Mouse (Mus musculus): ENCODE data around the gene Anp32e. TPM values are rescaled to one million over a fixed set of nuclear protein-coding genes. Genes with fewer than 3 reads are reported as not detected.
"Not testable (repeated sequence)": the region's sequence is repeated elsewhere in the genome, so short reads cannot be mapped to it uniquely, and the experiment has no call there.

Gene Anp32e
- total RNA-seq, 4 experiments from 2014 or later = 76.7 to 95.7 (median 82.9) TPM

DNA sequence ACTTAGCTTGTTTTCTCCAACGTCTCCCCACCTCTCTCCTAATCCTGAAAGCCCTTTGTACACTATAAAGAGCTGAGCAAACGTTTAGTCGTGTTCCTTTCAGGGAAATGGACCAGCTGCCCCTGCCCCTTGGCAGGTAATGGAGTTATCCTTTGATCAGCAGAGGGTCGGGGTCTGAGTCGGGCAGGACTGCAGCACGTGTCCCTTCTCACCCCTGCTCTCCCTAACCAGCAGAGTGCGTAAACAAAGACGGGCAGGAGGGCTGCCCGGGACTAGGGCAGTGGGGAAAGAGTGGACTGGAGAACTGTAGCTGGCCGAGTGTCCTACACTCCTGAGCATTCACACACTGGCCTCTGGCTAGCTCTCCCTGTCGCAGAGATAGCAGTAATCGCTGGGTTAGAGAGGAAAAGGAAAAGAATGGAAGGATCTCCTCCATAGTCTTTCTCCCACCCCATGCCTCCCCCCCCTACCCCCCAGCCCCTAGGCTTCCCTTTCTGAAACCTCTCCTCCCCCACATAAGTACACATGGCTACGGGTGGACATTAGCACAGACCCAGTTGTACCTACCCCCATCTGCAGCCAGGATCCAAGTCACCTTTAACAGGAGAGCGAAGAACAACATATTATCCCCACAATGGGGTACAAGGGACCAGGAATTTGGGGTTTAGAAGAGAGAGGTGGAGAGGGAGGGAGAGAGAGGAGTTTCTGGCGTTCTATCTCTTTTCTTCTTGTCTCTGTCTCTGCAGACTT lies 25.1 kb upstream of the Anp32e start:
- DNase-seq (ENCODE audit: low spot score) = no peak

DNA sequence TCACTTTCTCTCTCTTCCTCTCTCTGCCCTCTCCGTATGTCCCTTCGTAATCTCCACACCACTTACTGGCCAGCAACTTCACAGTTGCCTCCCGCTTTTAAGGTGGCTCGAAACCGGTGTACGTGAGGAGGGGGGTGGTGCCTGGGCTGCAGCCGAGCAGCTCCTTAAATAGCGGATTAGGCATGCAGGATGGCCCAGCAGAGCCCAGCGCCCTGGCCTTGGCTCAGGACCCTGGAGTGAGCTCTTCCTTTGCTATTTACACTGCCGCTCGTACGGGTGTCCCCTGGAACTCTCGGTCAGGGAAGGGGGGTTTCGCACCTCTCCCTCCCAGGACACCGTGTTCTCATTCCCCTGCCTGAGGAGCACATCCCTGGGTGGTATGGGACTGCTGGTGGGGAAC lies 24.5 kb upstream of the Anp32e start, which contains the start of gene Car14:
Gene Car14 (minus strand): TSS at position 124 of the 400 bp plus-strand sequence.
- DNase-seq (ENCODE audit: low spot score) = no peak

GRCm38 (mm10) chr3:95905146-95905939 lies 23.7 kb upstream of the Anp32e start:
- DNase-seq (ENCODE audit: low spot score) = no peak

DNA sequence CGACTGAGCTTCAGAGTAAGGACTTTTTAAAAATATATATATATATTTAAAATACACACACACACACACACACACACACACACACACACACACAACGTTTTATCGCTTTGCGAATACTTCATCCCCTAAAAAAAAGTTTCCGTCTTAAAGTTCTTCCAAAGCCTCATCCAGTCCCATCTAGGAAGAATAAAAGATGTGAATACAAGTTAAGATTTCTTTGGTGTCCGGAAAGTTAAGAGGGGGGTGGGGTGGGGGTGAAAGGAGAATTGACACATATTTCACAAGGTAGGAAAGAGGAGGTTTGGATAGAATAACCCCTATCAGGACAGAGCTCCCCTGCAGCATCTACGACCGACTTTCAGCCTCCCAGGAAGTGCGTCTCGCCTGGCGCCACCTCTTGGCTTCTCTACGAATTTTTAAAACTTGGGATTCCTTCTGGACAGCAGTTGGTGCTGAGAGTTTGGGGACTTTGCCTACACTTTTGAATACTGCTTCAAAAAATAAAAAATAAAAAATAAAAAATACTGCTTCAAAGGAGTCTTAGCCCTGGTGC lies 23.0 kb upstream of the Anp32e start:
- no peak for DNase-seq (ENCODE audit: low spot score)

DNA sequence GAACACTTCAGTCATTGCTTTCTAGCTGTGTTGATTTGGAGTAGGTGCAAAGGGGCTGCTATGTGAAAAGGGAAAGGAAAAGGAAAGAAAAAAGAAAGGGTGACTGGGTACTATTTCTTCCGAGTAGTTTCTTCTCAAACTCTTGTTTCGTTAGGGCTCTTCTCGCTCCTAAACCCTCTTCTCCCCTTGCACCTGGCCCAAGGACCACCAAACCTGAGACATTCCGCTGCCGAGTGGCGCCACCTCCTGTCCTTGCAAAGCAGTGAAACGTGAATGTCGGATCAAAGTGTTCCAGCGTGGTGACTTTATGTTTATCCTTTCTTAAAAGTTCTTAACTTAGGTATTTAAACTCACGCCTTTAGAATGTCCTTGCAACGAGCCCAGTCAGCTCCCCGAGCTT lies 22.2 kb upstream of the Anp32e start:
- no peak for DNase-seq (ENCODE audit: low spot score)

DNA sequence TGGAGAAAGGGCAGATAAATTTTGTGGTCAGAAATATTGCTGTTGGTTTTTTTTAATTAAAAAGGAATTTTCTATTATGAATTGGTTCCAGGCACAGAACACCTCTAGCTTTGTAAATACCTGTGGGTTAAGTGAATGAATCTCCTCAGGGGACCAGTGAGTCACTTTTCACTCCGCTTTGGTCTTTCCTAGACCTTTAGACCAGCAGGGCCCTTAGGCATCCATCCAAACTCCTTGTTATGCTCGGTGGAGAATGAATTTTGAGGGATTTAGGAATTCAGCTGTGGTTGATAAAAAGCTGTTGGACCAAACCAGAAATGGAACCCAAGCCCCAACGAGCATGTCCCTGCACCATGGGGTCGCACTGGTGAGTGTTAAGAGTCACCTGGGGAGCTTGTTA lies 21.4 kb upstream of the Anp32e start:
- DNase-seq (ENCODE audit: low spot score) = no peak

DNA sequence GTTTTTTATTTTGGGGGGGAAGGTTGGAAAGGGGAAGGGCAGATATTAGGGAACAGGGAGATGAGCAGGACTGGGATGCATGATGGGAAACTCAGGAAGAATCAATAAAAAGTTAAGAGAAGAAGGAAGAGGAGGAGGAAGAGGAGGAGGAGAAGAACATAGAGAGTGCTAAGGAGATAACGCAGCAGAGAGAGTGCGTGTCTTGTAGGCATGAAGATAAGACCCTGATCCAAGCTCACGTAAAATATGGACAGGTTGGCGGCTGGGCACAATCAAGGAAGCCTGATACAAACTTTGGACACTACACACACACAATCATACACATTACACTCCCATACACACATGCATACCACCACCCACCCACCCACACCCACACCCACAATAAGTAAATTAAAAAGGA lies 14.3 kb upstream of the Anp32e start:
- no peak for DNase-seq (ENCODE audit: low spot score)

DNA sequence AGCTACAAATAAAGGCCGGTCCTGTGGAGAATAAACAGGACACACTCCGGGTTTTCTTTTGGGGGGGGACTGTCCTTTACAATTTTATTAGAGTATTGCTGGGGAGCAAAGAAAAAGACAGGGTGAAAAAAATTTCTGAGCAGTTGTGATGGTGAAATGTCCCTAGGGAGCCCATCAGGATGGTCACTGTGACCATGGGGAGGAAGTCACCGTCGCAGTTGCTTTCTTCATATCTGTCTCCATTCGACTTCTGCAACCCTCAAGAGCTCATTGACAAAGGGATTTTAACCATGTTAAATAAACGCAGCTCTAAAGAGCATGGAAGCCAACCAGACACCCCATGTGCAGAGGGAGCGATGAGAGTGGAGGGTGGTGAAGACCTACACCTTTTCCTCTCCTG lies 12.3 kb upstream of the Anp32e start:
- no peak for DNase-seq (ENCODE audit: low spot score)

- DNase-seq (ENCODE audit: low spot score) = not testable (repeated sequence)
These were observed 8.5 kb upstream of the Anp32e start for GRCm38 (mm10) chr3:95920532-95920931.

- not testable (repeated sequence) for DNase-seq (ENCODE audit: low spot score)
These were observed 5.6 kb upstream of the Anp32e start for GRCm38 (mm10) chr3:95923429-95923828.

DNA sequence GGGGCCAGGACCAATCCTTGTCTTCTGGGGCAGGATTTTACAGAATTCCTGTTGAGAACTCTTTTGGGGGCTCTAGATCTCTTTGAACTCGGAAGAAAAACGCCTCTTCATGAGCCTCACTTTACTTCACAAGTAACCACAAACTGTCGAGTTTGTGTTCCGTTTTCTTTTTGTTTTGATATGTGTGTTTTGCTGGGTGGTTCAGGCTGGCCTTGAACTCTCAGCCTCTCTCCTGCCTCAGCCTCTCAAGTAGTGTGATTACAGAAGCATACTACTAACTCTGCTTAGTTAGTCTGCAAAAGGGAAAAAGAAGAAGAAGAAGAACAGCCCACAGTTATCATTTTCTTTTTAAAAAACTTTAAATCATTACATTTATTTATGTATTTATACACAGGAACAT lies 4.9 kb upstream of the Anp32e start:
- no peak for DNase-seq (ENCODE audit: low spot score)

DNA sequence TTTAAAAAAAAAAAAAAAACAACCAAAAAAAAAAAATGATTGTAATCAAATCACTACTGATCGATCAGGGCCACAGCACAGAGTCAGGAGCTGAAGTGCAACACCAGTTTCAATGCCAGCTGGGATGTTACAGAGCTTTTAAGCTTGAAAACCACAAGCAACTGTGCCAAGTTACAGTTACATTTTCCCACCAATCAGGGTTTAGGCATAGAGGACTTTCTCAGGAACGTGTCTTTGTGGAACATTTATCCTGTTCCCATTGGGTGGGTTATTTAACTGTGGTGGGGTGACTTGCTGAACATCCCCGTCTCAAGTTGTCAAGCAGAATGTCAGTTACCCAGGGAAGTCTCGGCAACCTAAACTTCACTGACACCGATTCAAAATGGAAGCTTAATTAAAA lies 4.0 kb upstream of the Anp32e start:
- DNase-seq (ENCODE audit: low spot score) = no peak

- no peak for DNase-seq (ENCODE audit: low spot score)
These were observed 787 bp upstream of the Anp32e start for GRCm38 (mm10) chr3:95928261-95928657.

- DNase-seq (ENCODE audit: low spot score) = no peak
These were observed 780 bp downstream of the Anp32e start for GRCm38 (mm10) chr3:95929581-95930470.

GRCm38 (mm10) chr3:95930471-95930789 lies 1.4 kb downstream of the Anp32e start:
- no peak for DNase-seq (ENCODE audit: low spot score)

- DNase-seq (ENCODE audit: low spot score) = no peak
These were observed 2.4 kb downstream of the Anp32e start for GRCm38 (mm10) chr3:95931471-95931870.

DNA sequence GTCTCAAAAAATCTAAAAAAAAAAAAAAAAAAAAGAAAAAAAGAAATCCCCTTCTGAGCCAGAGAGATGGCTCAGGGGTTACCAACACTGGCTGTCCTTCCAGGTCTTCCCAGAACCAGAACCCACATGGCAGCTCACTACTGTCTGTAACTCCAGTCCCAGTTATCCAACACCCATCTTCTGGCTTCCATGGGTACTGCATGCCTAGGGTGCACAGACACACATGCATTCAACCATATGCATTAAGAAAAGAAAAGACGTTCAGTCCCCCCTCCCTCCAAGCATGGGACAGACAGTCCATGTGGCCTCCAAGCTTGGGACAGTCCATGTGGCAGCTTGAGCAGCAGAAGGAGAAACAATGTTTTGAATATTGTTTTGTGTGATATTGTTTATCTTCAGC lies 3.1 kb downstream of the Anp32e start:
- no peak for DNase-seq (ENCODE audit: low spot score)

GRCm38 (mm10) chr3:95932566-95932965 lies 3.5 kb downstream of the Anp32e start:
- no peak for DNase-seq (ENCODE audit: low spot score)

DNA sequence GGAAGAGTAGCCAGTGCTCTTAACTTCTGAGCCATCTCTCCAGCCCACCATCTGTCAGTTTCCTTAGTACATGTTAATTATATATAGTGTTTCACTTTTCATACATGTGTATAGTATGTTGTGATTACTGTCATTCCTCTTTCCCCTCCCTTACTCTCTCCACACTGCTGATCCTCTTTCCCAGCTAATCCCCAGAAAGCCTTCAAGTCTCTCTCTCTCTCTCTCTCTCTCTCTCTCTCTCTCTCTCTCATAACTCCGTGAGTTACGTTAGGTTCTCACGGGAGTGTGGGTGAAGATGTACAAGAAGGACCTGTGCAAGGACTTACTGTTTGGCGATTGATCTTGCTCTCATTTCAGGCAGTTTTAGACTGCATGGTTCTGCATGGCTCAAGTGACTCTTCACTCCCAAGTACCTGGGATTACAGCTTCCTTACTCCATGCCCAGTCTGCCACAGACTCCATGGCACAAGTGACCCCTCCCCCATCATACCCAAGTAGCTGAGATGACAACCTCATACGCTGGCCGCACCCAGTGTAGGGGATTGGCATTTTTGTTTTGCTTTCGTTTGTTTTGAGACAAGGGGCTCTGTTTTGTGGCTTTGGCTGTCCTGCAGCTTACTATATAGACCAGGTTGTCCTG lies 4.2 kb downstream of the Anp32e start:
- no peak for DNase-seq (ENCODE audit: low spot score)

- DNase-seq (ENCODE audit: low spot score) = no peak
These were observed 5.4 kb downstream of the Anp32e start for GRCm38 (mm10) chr3:95934448-95934847.

GRCm38 (mm10) chr3:95938217-95938616 lies 9.2 kb downstream of the Anp32e start:
- DNase-seq (ENCODE audit: low spot score) = no peak
